Mouse (Mus musculus): Measurements from ENCODE around the gene Lrmda.

Lrmda gene

GRCm38 (mm10) chr14:22495286-22495685, 475.8 kb downstream of the Lrmda start:
- DNase-seq (ENCODE audit: low spot score in 2 of 2) = no peak

- no peak for DNase-seq (ENCODE audit: low spot score in 2 of 2)
Measured at GRCm38 (mm10) chr14:22497636-22498131, 478.2 kb downstream of the Lrmda start.

GRCm38 (mm10) chr14:22509747-22510530, 490.4 kb downstream of the Lrmda start:
- no peak for DNase-seq (ENCODE audit: low spot score in 2 of 2)

GRCm38 (mm10) chr14:22510531-22510785, 490.9 kb downstream of the Lrmda start:
- DNase-seq (ENCODE audit: low spot score in 2 of 2) = no peak

GRCm38 (mm10) chr14:22514362-22515084, 495.0 kb downstream of the Lrmda start:
- DNase-seq (ENCODE audit: low spot score in 2 of 2) = no peak

GRCm38 (mm10) chr14:22530706-22531105, 511.2 kb downstream of the Lrmda start:
- no peak for DNase-seq (ENCODE audit: low spot score in 2 of 2)

GRCm38 (mm10) chr14:22533501-22533900, 514.0 kb downstream of the Lrmda start:
- DNase-seq (ENCODE audit: low spot score in 2 of 2) = no peak

GRCm38 (mm10) chr14:22545887-22546675, 526.6 kb downstream of the Lrmda start:
- no peak for DNase-seq (ENCODE audit: low spot score in 2 of 2)

- DNase-seq (ENCODE audit: low spot score in 2 of 2) = no peak
Measured at GRCm38 (mm10) chr14:22546676-22546984, 527.1 kb downstream of the Lrmda start.

- DNase-seq (ENCODE audit: low spot score in 2 of 2) = no peak
Measured at GRCm38 (mm10) chr14:22548286-22548685, 528.8 kb downstream of the Lrmda start.

- no peak for DNase-seq (ENCODE audit: low spot score in 2 of 2)
Measured at GRCm38 (mm10) chr14:22549166-22549565, 529.7 kb downstream of the Lrmda start.

- DNase-seq (ENCODE audit: low spot score in 2 of 2) = no peak
Measured at GRCm38 (mm10) chr14:22552358-22552757, 532.8 kb downstream of the Lrmda start.

- no peak for DNase-seq (ENCODE audit: low spot score in 2 of 2)
Measured at GRCm38 (mm10) chr14:22552841-22553240, 533.3 kb downstream of the Lrmda start.

GRCm38 (mm10) chr14:22553717-22554116, 534.2 kb downstream of the Lrmda start:
- DNase-seq (ENCODE audit: low spot score in 2 of 2) = no peak

- no peak for DNase-seq (ENCODE audit: low spot score in 2 of 2)
Measured at GRCm38 (mm10) chr14:22572486-22572885, 553.0 kb downstream of the Lrmda start.

- no peak for DNase-seq (ENCODE audit: low spot score in 2 of 2)
Measured at GRCm38 (mm10) chr14:22573585-22573984, 554.1 kb downstream of the Lrmda start.

- DNase-seq (ENCODE audit: low spot score in 2 of 2) = no peak
Measured at GRCm38 (mm10) chr14:22574006-22574405, 554.5 kb downstream of the Lrmda start.

- DNase-seq (ENCODE audit: low spot score in 2 of 2) = no peak
Measured at GRCm38 (mm10) chr14:22576441-22576840, 556.9 kb downstream of the Lrmda start.

GRCm38 (mm10) chr14:22577411-22578037, 558.0 kb downstream of the Lrmda start:
- no peak for DNase-seq (ENCODE audit: low spot score in 2 of 2)

- peak; percentile 23 to 49 for DNase-seq (ENCODE audit: low spot score in 2 of 2)
Measured at GRCm38 (mm10) chr14:22578224-22578623, 558.7 kb downstream of the Lrmda start.

GRCm38 (mm10) chr14:22578986-22579385, 559.5 kb downstream of the Lrmda start:
- DNase-seq (ENCODE audit: low spot score in 2 of 2) = no peak

- DNase-seq (ENCODE audit: low spot score in 2 of 2) = no peak
Measured at GRCm38 (mm10) chr14:22582065-22582464, 562.6 kb downstream of the Lrmda start.
